Mouse (Mus musculus) kidney, postnatal 25 days (tissue): ENCODE data around the gene Tmem141.

Experiments
- DNase-seq, 2 experiments: peaks; one replicate each; pipeline ENCODE4 v3.0.0; 2021; ENCODE audit warnings: mixed read lengths in 2 of 2

Tmem141 gene

GRCm38 (mm10) chr2:25607761-25608622 lies 13.8 kb downstream of the Tmem141 start, which contains the start of gene Rabl6:
TSS of gene Rabl6 (minus strand) at chr2:25608521.
- DNase-seq, result peak; percentile 92 to 94

GRCm38 (mm10) chr2:25602526-25602925 lies 19.3 kb downstream of the Tmem141 start:
- no peak for DNase-seq

- no peak for DNase-seq
Observed at GRCm38 (mm10) chr2:25600037-25600436, 21.8 kb downstream of the Tmem141 start.

- DNase-seq, result no peak
Observed at GRCm38 (mm10) chr2:25598749-25599148, 23.1 kb downstream of the Tmem141 start.

- no peak for DNase-seq
Observed at GRCm38 (mm10) chr2:25596765-25597510, 24.9 kb downstream of the Tmem141 start.

- DNase-seq, result peak in 1 of 2 experiments; percentile 60
Observed at GRCm38 (mm10) chr2:25591863-25592262, 29.9 kb downstream of the Tmem141 start.

GRCm38 (mm10) chr2:25588227-25588907 lies 33.4 kb downstream of the Tmem141 start:
- DNase-seq, result no peak

GRCm38 (mm10) chr2:25587290-25587689 lies 34.5 kb downstream of the Tmem141 start:
- DNase-seq, result no peak

- no peak for DNase-seq
Observed at GRCm38 (mm10) chr2:25585601-25586000, 36.2 kb downstream of the Tmem141 start.

- no peak for DNase-seq
Observed at GRCm38 (mm10) chr2:25584856-25585255, 36.9 kb downstream of the Tmem141 start.

GRCm38 (mm10) chr2:25584152-25584551 lies 37.7 kb downstream of the Tmem141 start:
- no peak for DNase-seq

- DNase-seq, result no peak
Observed at GRCm38 (mm10) chr2:25583571-25583970, 38.2 kb downstream of the Tmem141 start.

- no peak for DNase-seq
Observed at GRCm38 (mm10) chr2:25583120-25583481, 38.7 kb downstream of the Tmem141 start.

- peak; percentile 39 to 69 for DNase-seq
Observed at GRCm38 (mm10) chr2:25582466-25583119, 39.2 kb downstream of the Tmem141 start.

- DNase-seq, result no peak
Observed at GRCm38 (mm10) chr2:25581901-25582301, 39.9 kb downstream of the Tmem141 start.

- DNase-seq, result peak; percentile 34 to 68
Observed at GRCm38 (mm10) chr2:25581294-25581864, 40.4 kb downstream of the Tmem141 start, which contains the start of gene Ajm1. TSS of gene Ajm1 (minus strand) at chr2:25581757.

- peak in 1 of 2 experiments; percentile 54 for DNase-seq
Observed at GRCm38 (mm10) chr2:25580621-25581101, 41.1 kb downstream of the Tmem141 start.

- DNase-seq, result peak; percentile 59 to 79
Observed at GRCm38 (mm10) chr2:25579737-25580460, 41.9 kb downstream of the Tmem141 start.

GRCm38 (mm10) chr2:25578796-25579736 lies 42.7 kb downstream of the Tmem141 start:
- no peak for DNase-seq
